Mouse (Mus musculus) T-helper 17 cell (primary cell): ENCODE measurements around the gene Arhgef16.

Source experiments
- in situ Hi-C, 2 experiments: fragments of 300-600 bp; cut with MboI, MseI; formaldehyde crosslinking; loops; 1 replicate in 1 of 2; 2 replicates in 1 of 2; pipeline ENCODE4 v1.15.1; 2025; ENCODE audit warnings: high pct_unique_total_duplicates in 2 of 2

Arhgef16 gene

GRCm38 (mm10) chr4:154229569-154229968, 71.9 kb downstream of the Arhgef16 start:
- in situ Hi-C loops: no loop called here
